Mouse (Mus musculus) megakaryocyte, embryonic 14.5 days (primary cell): Measurements from ENCODE around the gene Epha5. TPM values are rescaled to one million over a fixed set of nuclear protein-coding genes. Genes with fewer than 3 reads are reported as not detected.

ENCODE experiments used
- H3K27me3 ChIP-seq: replicated peaks from 2 replicates; pipeline ENCODE3; 2012; ENCODE audit warnings: inconsistent platforms
- H3K36me3 ChIP-seq: replicated peaks from 2 replicates; pipeline ENCODE3; 2012; ENCODE audit warnings: low read length, inconsistent platforms, mixed read lengths
- H3K4me1 ChIP-seq: 2 replicates; pipeline ENCODE4 v1.6.1; 2012; ENCODE audit warnings: inconsistent platforms
- H3K4me3 ChIP-seq: replicated peaks from 2 replicates; pipeline ENCODE3; 2012; ENCODE audit warnings: moderate library complexity, mild to moderate bottlenecking, inconsistent platforms
- H3K9me3 ChIP-seq: 2 replicates; pipeline ENCODE4 v1.6.1; 2012; ENCODE audit warnings: inconsistent platforms
- FLI1 ChIP-seq: IDR thresholded peaks from 2 replicates; pipeline ENCODE4 v1.6.1; 2012; ENCODE audit warnings: low read length, inconsistent platforms, mixed read lengths
- GATA1 ChIP-seq: IDR thresholded peaks from 3 replicates; pipeline ENCODE4 v1.6.1; 2012; ENCODE audit warnings: mixed read lengths, low read length, inconsistent platforms, borderline replicate concordance
- polyA plus RNA-seq: library from polyadenylated mRNA; stranded (reverse); fragments of >175 nt; gene quantifications from 2 replicates; pipeline ENCODE4 v1.2.3, GENCODE M21; 2012; ENCODE audit warnings: low replicate concordance; ENCODE audit not compliant: insufficient read depth

The Epha5 gene
- polyA plus RNA-seq, 1 experiment, result not detected

GRCm38 (mm10) chr5:84365334-84365733 is 51.8 kb downstream of the Epha5 start:
- Histone ChIP-seq H3K9me3 (no peaks in the 10 kb centered on the region), H3K4me3 (no peak overlapping the region), H3K27me3 (no peaks in the 10 kb centered on the region), H3K36me3 (no peaks in the 10 kb centered on the region), H3K4me1 (no peaks in the 10 kb centered on the region)
- TF ChIP-seq FLI1 (no peak), GATA1 (no peak)

GRCm38 (mm10) chr5:84359430-84359829 is 57.8 kb downstream of the Epha5 start:
- no peaks in the 10 kb centered on the region for H3K4me1 ChIP-seq
- no peaks in the 10 kb centered on the region for H3K36me3 ChIP-seq
- H3K4me3 ChIP-seq, result no peak overlapping the region
- H3K27me3 ChIP-seq, result no peaks in the 10 kb centered on the region
- no peaks in the 10 kb centered on the region for H3K9me3 ChIP-seq
- no peak for TF ChIP-seq FLI1
- TF ChIP-seq GATA1, result no peak

GRCm38 (mm10) chr5:84353069-84353468 is 64.1 kb downstream of the Epha5 start:
- H3K27me3 ChIP-seq, result no peaks in the 10 kb centered on the region
- H3K4me3 ChIP-seq, result no peak overlapping the region
- H3K9me3 ChIP-seq, result no peaks in the 10 kb centered on the region
- TF ChIP-seq GATA1 (no peak), FLI1 (no peak)
- no peaks in the 10 kb centered on the region for H3K36me3 ChIP-seq
- no peaks in the 10 kb centered on the region for H3K4me1 ChIP-seq

GRCm38 (mm10) chr5:84346728-84347499 is 70.3 kb downstream of the Epha5 start:
- Histone ChIP-seq H3K4me3 (no peak overlapping the region), H3K36me3 (no peaks in the 10 kb centered on the region), H3K4me1 (no peaks in the 10 kb centered on the region), H3K9me3 (no peaks in the 10 kb centered on the region), H3K27me3 (no peaks in the 10 kb centered on the region)
- TF ChIP-seq FLI1, result no peak
- no peak for TF ChIP-seq GATA1

- Histone ChIP-seq H3K36me3 (no peaks in the 10 kb centered on the region), H3K4me1 (no peaks in the 10 kb centered on the region), H3K4me3 (no peak overlapping the region), H3K9me3 (peaks cover 4% of the 10 kb centered on the region; the same call in 1 of the 2 replicates), H3K27me3 (no peaks in the 10 kb centered on the region)
- no peak for TF ChIP-seq GATA1
- TF ChIP-seq FLI1, result no peak
Observed at GRCm38 (mm10) chr5:84335834-84336465, 81.2 kb downstream of the Epha5 start.

GRCm38 (mm10) chr5:84334481-84334880 is 82.7 kb downstream of the Epha5 start:
- Histone ChIP-seq H3K36me3 (no peaks in the 10 kb centered on the region), H3K4me3 (no peak overlapping the region), H3K9me3 (peaks cover 4% of the 10 kb centered on the region; the same call in 1 of the 2 replicates), H3K27me3 (no peaks in the 10 kb centered on the region), H3K4me1 (no peaks in the 10 kb centered on the region)
- TF ChIP-seq GATA1 (no peak), FLI1 (no peak)

- Histone ChIP-seq H3K9me3 (peaks cover 4% of the 10 kb centered on the region; the same call in 1 of the 2 replicates), H3K4me1 (no peaks in the 10 kb centered on the region), H3K4me3 (no peak overlapping the region), H3K36me3 (no peaks in the 10 kb centered on the region), H3K27me3 (no peaks in the 10 kb centered on the region)
- no peak for TF ChIP-seq GATA1
- no peak for TF ChIP-seq FLI1
Observed at GRCm38 (mm10) chr5:84331631-84332030, 85.6 kb downstream of the Epha5 start.

GRCm38 (mm10) chr5:84320553-84320952 is 96.6 kb downstream of the Epha5 start:
- no peaks in the 10 kb centered on the region for H3K27me3 ChIP-seq
- H3K9me3 ChIP-seq, result no peaks in the 10 kb centered on the region
- no peaks in the 10 kb centered on the region for H3K4me1 ChIP-seq
- H3K4me3 ChIP-seq, result no peak overlapping the region
- TF ChIP-seq GATA1 (no peak), FLI1 (no peak)
- no peaks in the 10 kb centered on the region for H3K36me3 ChIP-seq

GRCm38 (mm10) chr5:84320138-84320537 is 97.0 kb downstream of the Epha5 start:
- Histone ChIP-seq H3K4me3 (no peak overlapping the region), H3K4me1 (no peaks in the 10 kb centered on the region), H3K9me3 (no peaks in the 10 kb centered on the region), H3K27me3 (no peaks in the 10 kb centered on the region), H3K36me3 (no peaks in the 10 kb centered on the region)
- TF ChIP-seq FLI1 (no peak), GATA1 (no peak)

GRCm38 (mm10) chr5:84318814-84319340 is 98.3 kb downstream of the Epha5 start:
- Histone ChIP-seq H3K9me3 (no peaks in the 10 kb centered on the region), H3K36me3 (no peaks in the 10 kb centered on the region), H3K4me3 (no peak overlapping the region), H3K4me1 (no peaks in the 10 kb centered on the region), H3K27me3 (no peaks in the 10 kb centered on the region)
- TF ChIP-seq FLI1, result no peak
- TF ChIP-seq GATA1, result no peak
